Mouse (Mus musculus): ENCODE results near the gene Slc22a12. TPM values are rescaled to one million over a fixed set of nuclear protein-coding genes. Genes with fewer than 3 reads are reported as not detected.

Gene Slc22a12
- polyA plus RNA-seq, 3 experiments from 2014 or later: not detected

DNA sequence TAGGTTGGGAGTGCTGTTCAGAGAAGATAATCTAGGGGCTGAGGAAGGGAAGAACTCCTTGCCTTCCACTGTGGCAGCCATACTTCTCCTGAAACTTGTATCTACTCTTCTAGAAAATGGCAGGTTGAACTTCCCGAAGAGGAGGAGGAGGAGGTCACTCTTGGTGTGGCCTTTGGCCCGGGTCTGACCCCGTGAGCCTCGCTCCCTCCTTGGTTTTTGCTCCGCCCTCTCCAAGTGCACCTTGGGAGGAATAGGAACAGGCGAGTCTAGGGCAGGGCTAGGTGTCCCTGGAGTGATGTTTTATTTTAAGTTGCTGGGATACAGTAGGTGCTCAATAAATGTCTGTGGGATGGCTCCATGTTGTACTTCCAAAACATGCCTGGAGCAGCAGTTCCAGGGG is 27.9 kb downstream of the Slc22a12 start:
- no peak for ATAC-seq

- ATAC-seq: no peak
Observed at GRCm38 (mm10) chr19:6513389-6514139, 29.3 kb downstream of the Slc22a12 start.

GRCm38 (mm10) chr19:6510546-6510945 is 32.3 kb downstream of the Slc22a12 start:
- no peak for ATAC-seq

GRCm38 (mm10) chr19:6509881-6510280 is 33.0 kb downstream of the Slc22a12 start:
- ATAC-seq: no peak

GRCm38 (mm10) chr19:6507393-6507792 is 35.4 kb downstream of the Slc22a12 start:
- no peak for ATAC-seq

DNA sequence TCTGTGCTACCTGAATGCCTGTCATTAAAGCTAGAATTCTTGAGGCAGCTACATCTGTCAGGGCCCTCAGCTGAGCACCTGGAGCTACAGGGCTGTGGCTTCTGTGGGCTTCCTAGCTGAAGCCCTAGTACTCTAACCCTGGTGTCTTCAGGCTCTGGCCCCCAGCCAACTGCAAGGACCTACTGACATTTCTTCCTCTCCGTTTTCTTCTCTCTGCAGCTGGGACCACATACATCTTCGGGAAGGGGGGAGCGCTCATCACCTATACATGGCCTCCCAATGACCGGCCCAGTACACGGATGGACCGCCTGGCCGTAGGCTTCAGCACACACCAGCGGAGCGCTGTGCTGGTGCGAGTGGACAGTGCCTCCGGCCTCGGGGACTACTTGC is 38.2 kb downstream of the Slc22a12 start:
- ATAC-seq: no peak

- no peak for ATAC-seq
Observed at GRCm38 (mm10) chr19:6503926-6504655, 38.7 kb downstream of the Slc22a12 start.

DNA sequence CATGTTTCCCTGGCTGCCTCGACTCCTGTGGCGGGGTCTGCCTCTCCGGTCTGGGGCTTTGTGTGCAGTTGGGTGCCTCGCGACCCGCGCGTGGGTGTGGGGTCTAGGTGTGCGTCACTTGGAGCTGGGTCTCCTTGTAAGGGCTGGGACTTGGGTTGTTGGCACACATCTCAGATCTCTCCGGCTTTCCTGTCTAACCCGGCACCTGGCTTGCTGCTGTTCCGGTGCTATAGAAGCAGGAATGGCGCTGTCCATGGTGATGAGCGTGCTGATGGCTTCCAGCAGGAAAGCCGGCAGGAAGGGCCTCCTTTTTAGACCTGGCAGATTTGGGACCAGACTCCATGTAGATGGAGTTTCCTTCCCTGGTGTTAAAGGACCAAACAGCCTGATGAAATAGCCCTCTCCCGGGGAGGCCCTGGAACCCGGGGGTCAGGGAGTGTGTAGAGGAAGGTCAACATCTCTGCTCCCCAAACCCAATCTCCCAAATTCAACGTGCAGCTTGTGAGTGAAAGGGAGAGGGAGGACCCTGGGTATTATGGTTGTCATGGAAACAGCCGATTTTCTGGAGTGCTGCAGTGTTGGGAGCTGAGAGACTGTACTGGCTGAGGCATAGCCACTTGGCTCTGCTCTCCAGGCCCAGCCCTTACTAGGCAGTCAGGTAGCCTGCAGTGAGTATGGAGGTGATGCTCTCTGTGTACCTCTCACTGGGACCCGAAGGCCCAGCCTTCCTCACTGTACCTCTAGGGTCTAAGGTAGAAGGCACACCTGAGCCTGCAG is 40.1 kb downstream of the Slc22a12 start:
- no peak for ATAC-seq

GRCm38 (mm10) chr19:6502035-6502541 is 40.7 kb downstream of the Slc22a12 start:
- ATAC-seq: no peak

DNA sequence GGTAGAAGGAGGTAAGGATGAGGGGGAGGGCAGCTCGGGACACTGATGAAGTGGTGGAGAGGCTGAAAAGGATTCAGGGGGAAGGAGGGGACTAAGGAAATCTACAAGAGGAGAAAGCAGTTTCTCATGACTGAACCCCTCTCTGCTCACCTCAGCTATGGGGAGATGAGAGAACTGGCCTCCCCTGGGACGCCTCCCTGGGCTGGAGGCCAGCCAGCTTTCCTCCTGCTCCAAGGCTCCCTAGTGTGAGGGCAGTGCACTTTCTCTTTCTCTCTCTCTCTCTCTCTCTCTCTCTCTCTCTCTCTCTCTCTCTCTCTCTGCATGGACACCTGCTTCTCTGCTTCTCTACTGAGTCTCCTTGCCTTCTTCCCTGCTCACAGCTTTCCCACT is 42.2 kb downstream of the Slc22a12 start:
- ATAC-seq: no peak

- ATAC-seq: no peak
Observed at GRCm38 (mm10) chr19:6499860-6500635, 42.8 kb downstream of the Slc22a12 start.

- no peak for ATAC-seq
Observed at GRCm38 (mm10) chr19:6498350-6499131, 44.3 kb downstream of the Slc22a12 start.

- ATAC-seq: no peak
Observed at GRCm38 (mm10) chr19:6497803-6498202, 45.0 kb downstream of the Slc22a12 start.

GRCm38 (mm10) chr19:6497150-6497801 is 45.6 kb downstream of the Slc22a12 start:
- no peak for ATAC-seq

- no peak for ATAC-seq
Observed at GRCm38 (mm10) chr19:6496462-6497149, 46.2 kb downstream of the Slc22a12 start.

DNA sequence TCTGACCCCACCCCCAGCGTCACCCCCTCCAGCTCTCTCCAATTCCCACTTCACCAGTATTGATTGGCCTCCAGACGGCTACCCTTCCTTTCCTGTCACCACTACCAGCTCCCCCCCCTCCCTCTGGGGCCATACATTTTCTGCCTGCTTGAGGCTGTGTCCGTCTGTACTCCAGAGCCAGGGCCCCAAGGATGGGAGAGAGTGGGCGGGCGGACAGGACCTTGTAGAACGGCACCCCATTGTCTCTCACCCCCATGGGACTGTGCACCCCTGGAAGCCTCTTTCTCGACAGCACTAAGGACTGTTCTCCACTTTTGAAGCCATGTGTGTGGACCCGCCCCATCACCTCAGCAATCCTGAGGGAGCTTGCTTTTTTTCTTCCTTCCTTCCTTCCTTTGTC is 47.1 kb downstream of the Slc22a12 start:
- ATAC-seq: no peak

- ATAC-seq: no peak
Observed at GRCm38 (mm10) chr19:6494504-6495170, 48.2 kb downstream of the Slc22a12 start.

DNA sequence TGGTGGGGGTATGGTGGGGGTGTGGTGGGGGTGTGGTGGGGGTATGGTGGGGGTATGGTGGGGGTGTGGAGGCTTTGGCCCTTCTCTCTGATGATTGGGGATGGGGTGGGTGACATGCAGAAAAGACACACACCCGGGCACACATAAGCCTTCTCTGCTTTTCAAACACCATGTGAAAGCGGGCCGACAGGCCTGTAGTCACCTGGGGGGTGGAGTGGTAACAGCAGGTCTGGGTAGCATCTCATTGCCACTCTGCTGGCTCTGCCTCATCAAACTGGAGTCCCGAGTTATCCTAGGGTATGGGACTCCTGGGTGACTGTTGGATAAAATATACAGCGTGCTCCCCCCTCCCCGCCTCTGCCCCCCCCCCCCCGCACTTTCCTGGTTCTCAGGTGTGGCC is 48.8 kb downstream of the Slc22a12 start:
- no peak for ATAC-seq

- no peak for ATAC-seq
Observed at GRCm38 (mm10) chr19:6493219-6493618, 49.6 kb downstream of the Slc22a12 start.

- ATAC-seq: no peak
Observed at GRCm38 (mm10) chr19:6492124-6492523, 50.7 kb downstream of the Slc22a12 start.

All from inflammation-experienced regulatory T-cells, adult 6 months (primary cell).